In genomic region chr5:64809864-64810263, GRCm38 (mm10) we compare ENCODE assay signal across 8 mouse cellular contexts. TPM values are rescaled to one million over a fixed set of nuclear protein-coding genes. Genes with fewer than 3 reads are reported as not detected.
DNase-seq lines count a peak whose midpoint lies in the region; ATAC-seq lines count a peak whose summit lies in the region.

No protein-coding gene starts in this region.

- whole genome bisulfite sequencing in forebrain, embryonic 15.5 days = 81% methylated on average over 11 of the region's 11 CpGs

- no peak overlapping the region for H3K4me2 ChIP-seq in forebrain, embryonic 15.5 days (replicated peaks)

- no peaks in the 10 kb centered on the region for H3K27me3 ChIP-seq in forebrain, embryonic 15.5 days

- H3K27ac ChIP-seq in forebrain, embryonic 15.5 days (replicated peaks) = peak overlapping the region; percentile 69

- no peaks in the 10 kb centered on the region for H3K36me3 ChIP-seq in forebrain, embryonic 15.5 days

- no peak overlapping the region for H3K4me3 ChIP-seq in forebrain, embryonic 15.5 days

- DNase-seq in spleen, adult 12 weeks (ENCODE audit: low spot score) = peak; percentile 65
- DNase-seq in spleen, adult 18-20 months = no peak
- peak; percentile 73 to 84 for DNase-seq in lung, adult 18-20 months
- DNase-seq in spleen, postnatal 36 days (ENCODE audit: low spot score in 2 of 2) = peak; percentile 42 to 68
- DNase-seq in urinary bladder, postnatal 4 days (ENCODE audit: low spot score in 2 of 2) = no peak
- DNase-seq in gastrocnemius, adult 18-20 months (ENCODE audit: low spot score) = no peak
- DNase-seq in right cerebral cortex, postnatal 4 days = no peak

- peaks cover 74% of the 10 kb centered on the region for H3K4me1 ChIP-seq in forebrain, embryonic 15.5 days

- no peak for ATAC-seq in forebrain, embryonic 15.5 days (replicated peaks)

- H3K9ac ChIP-seq in forebrain, embryonic 15.5 days (replicated peaks) = no peak overlapping the region

- H3K9me3 ChIP-seq in forebrain, embryonic 15.5 days = no peaks in the 10 kb centered on the region

RNA-seq across cellular contexts. Expression of gene Klf3, which starts 6.7 kb away (rescaled TPM):
- polyA plus RNA-seq in forebrain, embryonic 15.5 days (2015; fragmentation: Nextera tagmentation; extraction: Ambion mirVana) = 33.0 and 34.0 TPM in 2 replicates
- 10 to 100 TPM; 12.7 to 22.1 TPM for total RNA-seq in gastrocnemius, adult 18-20 months (2021)

Comparison
In these comparisons a context has a peak if more than half of its experiments do, and no peak if none do; other contexts are left out.
1. DNase-seq: peak in spleen, adult 12 weeks (single experiment), lung, adult 18-20 months (2 of 2) and spleen, postnatal 36 days (2 of 2); none in spleen, adult 18-20 months (0 of 2), urinary bladder, postnatal 4 days (0 of 2), gastrocnemius, adult 18-20 months (single experiment) and right cerebral cortex, postnatal 4 days (single experiment).